Mouse (Mus musculus) cerebellum, adult (tissue): ENCODE measurements at regions not wholly inside any gene's neighbourhood (a gene's known extent, or its start where the extent isn't known, plus 50 kb on each side); places are given as distances from the start of the nearest gene placed in this dataset.
"Not testable (repeated sequence)": the region's sequence is repeated elsewhere in the genome, so short reads cannot be mapped to it uniquely, and the experiment has no call there.

ENCODE experiments used
- ATAC-seq: cut with Nextera tagmentation; 2 replicates; pipeline ENCODE4 v1.9.2; 2017; ENCODE audit warnings: mild to moderate bottlenecking, moderate library complexity, mixed read lengths; ENCODE audit not compliant: insufficient number of reproducible peaks, low FRiP score, low TSS enrichment

DNA sequence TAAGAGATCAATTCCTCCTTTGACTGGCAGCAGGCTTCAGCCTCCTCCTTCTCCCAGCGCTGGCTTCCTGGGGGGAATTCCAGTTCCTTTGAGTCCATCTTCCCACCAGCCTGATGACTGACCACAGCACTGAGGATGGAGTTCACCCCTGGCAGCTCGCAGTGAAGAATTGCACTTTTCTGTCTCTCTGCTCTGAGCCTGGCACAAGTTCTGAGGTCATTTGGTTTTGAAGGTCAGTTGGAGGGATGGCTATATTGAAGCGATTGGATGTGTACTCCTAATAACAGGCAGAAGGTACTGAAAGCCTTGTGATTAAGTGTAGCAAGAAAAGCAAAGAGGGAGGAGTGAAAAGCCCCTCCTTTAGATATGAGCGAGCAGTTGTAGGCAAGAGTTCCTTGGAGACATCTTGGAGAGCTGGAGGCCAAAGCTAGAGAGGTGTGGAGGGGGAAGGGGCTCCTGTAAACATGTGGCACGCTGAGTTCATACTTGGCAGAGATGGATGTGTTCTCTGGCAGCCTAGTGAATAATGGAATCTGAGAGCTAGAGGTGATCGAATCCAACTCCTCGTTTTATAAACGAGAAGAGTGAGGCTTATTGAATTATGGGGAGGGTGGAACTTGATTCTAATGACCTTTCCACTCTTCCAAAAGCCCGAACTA, 77.1 kb upstream of the Dyrk2 start:
- ATAC-seq = no peak

- no peak for ATAC-seq
Observed at GRCm38 (mm10) chr10:118927316-118927715, 57.3 kb upstream of the Dyrk2 start.

GRCm38 (mm10) chr10:118923473-118924185, 53.6 kb upstream of the Dyrk2 start:
- no peak for ATAC-seq

DNA sequence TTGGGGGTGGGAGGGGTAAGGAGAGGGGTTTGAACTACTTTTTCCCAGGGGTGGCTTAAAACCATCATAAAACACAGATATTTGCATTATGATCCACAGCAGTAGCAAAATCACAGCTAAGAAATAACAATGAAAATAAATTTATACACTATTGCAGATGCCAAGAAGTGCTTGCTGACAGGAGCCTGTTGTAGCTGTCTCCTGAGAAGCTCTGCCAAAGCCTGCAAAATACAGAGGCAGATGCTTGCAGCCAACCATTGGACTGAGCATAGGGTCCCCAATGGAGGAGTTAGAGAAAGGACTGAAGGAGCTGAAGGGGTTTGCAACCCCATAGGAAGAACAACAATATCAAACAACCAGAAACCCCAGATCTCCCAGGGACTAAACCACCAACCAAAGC, 52.1 kb upstream of the Dyrk2 start:
- ATAC-seq = not testable (repeated sequence)
